ENCODE assay signal across 12 mouse cellular contexts in genomic region chr6:86406306-86406705, GRCm38 (mm10). TPM values are rescaled to one million over a fixed set of nuclear protein-coding genes. Genes with fewer than 3 reads are reported as not detected.
DNase-seq lines count a peak whose midpoint lies in the region; ATAC-seq lines count a peak whose summit lies in the region.
"Had no signal": no experiment of that assay in that cellular context is flagged by ENCODE, and none has a peak within 500 bp of the region (broad histone marks: within the 10 kb centered on the region; RNA-seq: fewer than 3 reads in every experiment).

No protein-coding gene starts in this region.

- no peak overlapping the region for H3K9ac ChIP-seq in neural tube, embryonic 11.5 days (ENCODE audit: low read length)
- H3K9ac ChIP-seq in limb, embryonic 12.5 days (replicated peaks): no peak overlapping the region

- no peaks in the 10 kb centered on the region for H3K9me3 ChIP-seq in neural tube, embryonic 11.5 days (ENCODE audit: control insufficient read depth, low read length)
- H3K9me3 ChIP-seq in limb, embryonic 12.5 days: no peaks in the 10 kb centered on the region
- H3K9me3 ChIP-seq: limb, embryonic 15.5 days had no signal

- H3K27me3 ChIP-seq in neural tube, embryonic 11.5 days (ENCODE audit: control insufficient read depth, insufficient read depth, low read length): no peaks in the 10 kb centered on the region
- H3K27me3 ChIP-seq in limb, embryonic 12.5 days: no peaks in the 10 kb centered on the region
- H3K27me3 ChIP-seq: limb, embryonic 15.5 days had no signal

- DNase-seq in gastrocnemius, adult 8-10 months (ENCODE audit: low spot score in 2 of 2): peak; percentile 30 to 63
- DNase-seq in gastrocnemius, postnatal 10 days: no peak
- no peak for DNase-seq in neural tube, embryonic 11.5 days (ENCODE audit: low spot score)
- no peak for DNase-seq in neural tube, embryonic 10.5 days (ENCODE audit: extremely low spot score, low spot score)
- DNase-seq in embryo, embryonic 9.5 days (ENCODE audit: extremely low spot score): no peak
- DNase-seq in thymus, postnatal 36 days: no peak
- no peak for DNase-seq in frontal cortex, postnatal 10 days (ENCODE audit: low spot score in 2 of 2)
- DNase-seq: B cell, adult 2 months had no signal

- no peaks in the 10 kb centered on the region for H3K36me3 ChIP-seq in neural tube, embryonic 11.5 days (ENCODE audit: control insufficient read depth, insufficient read depth, low read length)
- H3K36me3 ChIP-seq in limb, embryonic 12.5 days: peaks cover 23% of the 10 kb centered on the region

- ATAC-seq in neural tube, embryonic 11.5 days (ENCODE audit: insufficient read depth, low FRiP score, low TSS enrichment): no peak
- no peak for ATAC-seq in limb, embryonic 12.5 days (ENCODE audit: insufficient number of reproducible peaks, insufficient read depth, low FRiP score, low TSS enrichment, low read depth)
- ATAC-seq: intestine, postnatal 0 days had no signal

- H3K4me3 ChIP-seq in neural tube, embryonic 11.5 days (ENCODE audit: low read depth, low read length): peak overlapping the region; percentile 88; the same call in 1 of the 2 replicates
- peak overlapping the region; percentile 22 for H3K4me3 ChIP-seq in limb, embryonic 12.5 days (replicated peaks)

- peaks cover 4% of the 10 kb centered on the region; the same call in 1 of the 2 replicates for H3K4me1 ChIP-seq in neural tube, embryonic 11.5 days (ENCODE audit: control insufficient read depth, insufficient read depth, low read length)
- H3K4me1 ChIP-seq in limb, embryonic 12.5 days (replicated peaks): peaks cover 10% of the 10 kb centered on the region

- no peak overlapping the region for H3K27ac ChIP-seq in neural tube, embryonic 11.5 days (ENCODE audit: low read depth, low read length)
- H3K27ac ChIP-seq in limb, embryonic 12.5 days: no peak overlapping the region
- H3K27ac ChIP-seq: limb, embryonic 15.5 days had no signal

- peak overlapping the region; percentile 43 for H3K4me2 ChIP-seq in neural tube, embryonic 11.5 days (ENCODE audit: low read depth)
- peak overlapping the region; percentile 62 for H3K4me2 ChIP-seq in limb, embryonic 12.5 days

RNA-seq across cellular contexts. Expression of gene Tia1, which starts 2.3 kb away (rescaled TPM):
- total RNA-seq in gastrocnemius, adult 8-10 months (2022): 10 to 100 TPM; 14.2 to 21.7 (median 17.5) TPM
- total RNA-seq in gastrocnemius, postnatal 10 days (2021): 10 to 100 TPM; 34.0 to 50.1 TPM
- polyA plus RNA-seq in neural tube, embryonic 11.5 days (2014; fragmentation: Nextera tagmentation; extraction: Ambion mirVana): 235 and 246 TPM in 2 replicates
- 298 and 331 TPM in 2 replicates for polyA plus RNA-seq in limb, embryonic 12.5 days (2016; fragmentation: Nextera tagmentation; extraction: Ambion mirVana)

RNA-seq across cellular contexts. Expression of gene Pcyox1, which starts 9.4 kb away (rescaled TPM):
- 10 to 100 TPM; 49.7 to 60.0 (median 57.0) TPM for total RNA-seq in gastrocnemius, adult 8-10 months (2022)
- total RNA-seq in gastrocnemius, postnatal 10 days (2021): 10 to 100 TPM; 67.0 to 71.2 TPM
- 105 and 107 TPM in 2 replicates for polyA plus RNA-seq in neural tube, embryonic 11.5 days (2014; fragmentation: Nextera tagmentation; extraction: Ambion mirVana)
- 76.4 and 79.3 TPM in 2 replicates for polyA plus RNA-seq in limb, embryonic 12.5 days (2016; fragmentation: Nextera tagmentation; extraction: Ambion mirVana)

RNA-seq across cellular contexts. Expression of gene Gm44790, which starts 20.2 kb away (rescaled TPM):
- 1 to 10 TPM in 1 of 4 experiments, not detected in 3; 1.3 TPM for total RNA-seq in gastrocnemius, adult 8-10 months (2022)
- total RNA-seq in gastrocnemius, postnatal 10 days (2021): not detected
- not detected in 2 replicates for polyA plus RNA-seq in neural tube, embryonic 11.5 days (2014; fragmentation: Nextera tagmentation; extraction: Ambion mirVana)
- 0.50 TPM in 1 of 2 replicates, not detected in the other for polyA plus RNA-seq in limb, embryonic 12.5 days (2016; fragmentation: Nextera tagmentation; extraction: Ambion mirVana)
- polyA plus RNA-seq: erythroblast, embryonic 14.5 days; intestine, postnatal 0 days had no signal

RNA-seq across cellular contexts. Expression of gene C87436, which starts 31.9 kb away (rescaled TPM):
- total RNA-seq in gastrocnemius, adult 8-10 months (2022): 1 to 10 TPM; 6.1 to 9.2 (median 7.7) TPM
- 1 to 10 TPM; 8.7 to 9.8 TPM for total RNA-seq in gastrocnemius, postnatal 10 days (2021)
- 21.0 and 24.1 TPM in 2 replicates for polyA plus RNA-seq in neural tube, embryonic 11.5 days (2014; fragmentation: Nextera tagmentation; extraction: Ambion mirVana)
- polyA plus RNA-seq in limb, embryonic 12.5 days (2016; fragmentation: Nextera tagmentation; extraction: Ambion mirVana): 25.8 and 27.3 TPM in 2 replicates

RNA-seq across cellular contexts. Expression of gene Snrpg, which starts 35.2 kb away (rescaled TPM):
- 10 to 100 TPM; 31.3 to 36.1 (median 31.9) TPM for total RNA-seq in gastrocnemius, adult 8-10 months (2022)
- 10 to 100 TPM; 60.0 to 71.1 TPM for total RNA-seq in gastrocnemius, postnatal 10 days (2021)
- polyA plus RNA-seq in neural tube, embryonic 11.5 days (2014; fragmentation: Nextera tagmentation; extraction: Ambion mirVana): 658 and 707 TPM in 2 replicates
- 790 and 833 TPM in 2 replicates for polyA plus RNA-seq in limb, embryonic 12.5 days (2016; fragmentation: Nextera tagmentation; extraction: Ambion mirVana)

Comparison
In these comparisons a context has a peak if more than half of its experiments do, and no peak if none do; other contexts are left out.
1. DNase-seq: peak in gastrocnemius, adult 8-10 months (2 of 2); none in gastrocnemius, postnatal 10 days (single experiment), neural tube, embryonic 11.5 days (single experiment), neural tube, embryonic 10.5 days (single experiment), embryo, embryonic 9.5 days (single experiment), thymus, postnatal 36 days (0 of 2) and frontal cortex, postnatal 10 days (0 of 2).